Mouse (Mus musculus): Measurements from ENCODE around the gene Duxbl2.
"Not testable (repeated sequence)": the region's sequence is repeated elsewhere in the genome, so short reads cannot be mapped to it uniquely, and the experiment has no call there.

Duxbl2 gene

GRCm38 (mm10) chr14:26118150-26118549 is at the start of gene Duxbl2:
Duxbl2 (plus strand) TSS chr14:26118349.
- not testable (repeated sequence) for DNase-seq

DNA sequence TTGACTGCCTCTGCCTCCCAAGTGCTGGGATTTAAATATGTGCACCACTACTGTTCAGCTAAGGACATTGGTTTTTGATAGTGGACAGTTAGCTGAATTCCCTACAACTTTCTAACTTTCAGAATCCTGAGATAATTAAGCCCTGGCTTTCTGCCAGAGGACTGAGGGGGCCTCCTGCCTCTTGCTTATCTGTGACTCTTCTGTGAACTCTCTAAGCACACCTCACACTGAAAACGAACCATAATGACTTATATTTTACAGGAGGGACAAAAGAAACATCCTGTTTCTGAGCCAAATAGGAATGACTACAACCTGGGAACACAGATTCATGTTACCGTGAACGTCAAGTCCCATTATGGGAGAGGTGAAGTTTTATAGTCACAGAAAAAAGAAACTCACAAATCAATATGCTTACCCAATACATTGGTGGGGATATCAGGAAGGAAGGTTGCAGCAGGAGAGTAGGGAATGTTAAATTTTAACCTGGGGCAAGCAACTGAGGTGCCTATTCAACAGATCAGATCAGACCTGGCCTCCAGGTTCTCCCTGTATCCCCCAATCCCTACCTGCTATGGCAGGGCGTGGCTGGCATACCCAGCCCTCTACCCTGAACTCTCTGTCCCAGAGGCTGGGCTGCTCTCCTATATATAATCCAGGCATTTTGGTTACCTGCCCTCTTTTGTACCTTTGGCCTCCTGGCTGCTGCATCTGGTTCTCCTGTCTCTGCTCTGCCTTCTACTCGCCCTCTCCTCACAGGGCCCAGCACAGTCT is 41.3 kb upstream of the Duxbl2 start:
- not testable (repeated sequence) for DNase-seq

GRCm38 (mm10) chr14:26081216-26081615 is 36.9 kb upstream of the Duxbl2 start, which contains the start of gene Cphx2:
Cphx2 (plus strand) TSS chr14:26081516.
- DNase-seq: not testable (repeated sequence)

- DNase-seq: not testable (repeated sequence)
Measured at GRCm38 (mm10) chr14:26081997-26082396, 36.2 kb upstream of the Duxbl2 start, which contains the start of gene Cphx3. Cphx3 (plus strand) TSS chr14:26082297.

DNA sequence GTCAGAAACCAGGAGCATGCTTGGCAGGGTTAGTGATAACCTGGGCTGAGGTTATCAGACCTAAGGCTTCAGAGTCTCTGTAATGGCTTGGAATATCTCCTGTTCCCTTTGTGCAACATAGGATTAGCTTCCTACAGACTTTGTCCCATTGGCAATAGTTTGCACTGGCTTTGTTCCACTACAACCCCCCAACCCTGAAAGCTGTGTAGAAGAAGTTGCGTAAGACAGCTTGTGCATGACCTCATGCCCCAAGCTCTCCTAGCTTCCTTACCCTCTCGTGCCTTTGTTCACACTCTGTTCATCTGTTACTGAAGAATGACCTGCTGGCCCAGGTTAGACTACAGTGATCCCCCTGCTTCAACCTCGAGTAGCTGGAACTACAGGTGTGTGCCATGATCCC is 20.5 kb upstream of the Duxbl2 start:
- DNase-seq: not testable (repeated sequence)

- DNase-seq: not testable (repeated sequence)
Measured at GRCm38 (mm10) chr14:26118550-26119000, 426 bp downstream of the Duxbl2 start.

- DNase-seq: not testable (repeated sequence)
Measured at GRCm38 (mm10) chr14:26119095-26119494, 946 bp downstream of the Duxbl2 start.

GRCm38 (mm10) chr14:26147095-26147494 is 28.9 kb downstream of the Duxbl2 start:
- DNase-seq: not testable (repeated sequence)

- DNase-seq: not testable (repeated sequence)
Measured at GRCm38 (mm10) chr14:26156032-26156431, 37.9 kb downstream of the Duxbl2 start.

DNA sequence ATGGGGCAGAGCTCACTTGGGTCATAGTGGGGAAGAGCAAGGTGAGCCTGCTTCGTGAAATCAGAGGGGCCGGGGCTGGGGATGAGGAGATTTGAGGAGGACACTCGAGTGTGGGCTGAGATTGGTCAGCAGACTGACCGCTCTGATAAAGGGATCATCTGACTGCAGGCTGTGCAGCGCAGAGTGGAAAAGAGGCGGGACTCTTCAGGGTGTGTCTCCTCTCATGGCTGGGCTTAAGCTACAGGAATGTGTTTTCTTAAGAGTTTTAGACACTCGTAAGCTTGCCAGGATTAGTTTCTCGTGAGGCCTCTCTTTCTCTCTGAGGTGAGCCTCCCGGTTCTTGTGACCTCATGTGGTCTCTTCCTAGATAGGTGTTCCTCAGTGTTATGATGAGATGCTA is 43.0 kb downstream of the Duxbl2 start:
- not testable (repeated sequence) for DNase-seq

GRCm38 (mm10) chr14:26162423-26162822 is 44.3 kb downstream of the Duxbl2 start:
- not testable (repeated sequence) for DNase-seq

DNA sequence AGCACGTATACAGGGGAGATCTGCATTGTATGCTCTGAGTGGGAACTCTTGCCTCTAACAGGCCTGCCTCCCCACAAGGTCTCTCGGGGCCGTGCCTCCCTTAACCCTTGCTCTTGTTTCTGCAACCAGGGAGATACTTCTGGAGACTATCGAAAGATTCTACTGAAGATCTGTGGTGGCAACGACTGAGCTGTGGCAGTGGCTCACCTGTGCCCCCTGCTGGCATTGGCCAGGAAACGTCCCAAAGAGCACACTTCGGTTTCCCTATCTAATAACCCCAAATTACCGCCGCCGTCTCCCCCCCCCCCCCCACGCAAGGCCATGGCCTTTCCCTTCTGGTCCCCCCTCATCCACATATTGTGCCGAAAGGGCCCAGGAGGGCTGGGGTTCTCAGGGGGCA is 47.1 kb downstream of the Duxbl2 start:
- DNase-seq: not testable (repeated sequence)

GRCm38 (mm10) chr14:26173955-26174354 is 55.8 kb downstream of the Duxbl2 start:
- DNase-seq: not testable (repeated sequence)

DNA sequence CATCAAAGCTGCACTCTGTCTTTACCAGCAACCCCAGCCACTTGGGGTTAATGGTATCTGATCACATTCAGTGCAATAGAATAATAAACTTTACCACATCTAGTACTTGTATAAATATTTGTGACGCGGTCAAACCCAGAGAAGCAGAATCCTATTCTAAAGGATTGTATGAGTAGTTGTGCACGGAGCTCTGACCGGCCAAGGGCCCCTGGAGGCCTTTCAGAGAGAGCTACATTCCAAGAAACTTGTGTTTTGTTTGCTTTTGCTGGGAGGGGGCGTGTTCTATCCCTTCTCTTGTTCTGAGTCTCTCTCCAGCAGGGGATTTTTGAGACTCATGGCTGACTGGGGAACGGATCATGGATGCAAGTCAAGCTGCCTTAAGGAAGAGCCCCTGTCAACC is 56.9 kb downstream of the Duxbl2 start:
- not testable (repeated sequence) for DNase-seq
